Mouse (Mus musculus) regulatory T cell (primary cell): ENCODE measurements at regions not wholly inside any gene's neighbourhood (a gene's known extent, or its start where the extent isn't known, plus 50 kb on each side); places are given as distances from the start of the nearest gene placed in this dataset.

Source experiments
- in situ Hi-C: fragments of 300-600 bp; cut with MboI, MseI; formaldehyde crosslinking; loops from one replicate; pipeline ENCODE4 v1.15.1; 2025; ENCODE audit warnings: high pct_unique_total_duplicates

DNA sequence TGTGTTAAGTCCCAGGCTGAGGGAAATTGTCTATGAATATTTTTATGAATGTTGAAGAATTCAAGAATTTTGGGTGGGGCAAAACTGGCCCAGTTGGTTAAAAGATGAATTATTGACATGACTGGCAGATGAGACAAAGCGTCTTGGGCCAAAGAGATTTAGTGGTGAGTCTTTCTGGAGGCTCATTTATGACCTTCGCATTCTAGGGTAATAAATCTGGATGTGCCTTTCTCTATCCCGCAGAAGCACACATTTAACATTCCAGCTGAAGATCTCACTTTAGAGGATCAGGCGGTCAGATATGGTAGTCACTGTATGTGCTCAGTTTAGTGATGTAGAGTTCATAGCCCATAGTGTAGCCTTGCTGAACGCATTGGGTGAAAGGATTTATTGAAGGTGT is 296.9 kb upstream of the Gm21798 start:
- in situ Hi-C loops: no loop called here

DNA sequence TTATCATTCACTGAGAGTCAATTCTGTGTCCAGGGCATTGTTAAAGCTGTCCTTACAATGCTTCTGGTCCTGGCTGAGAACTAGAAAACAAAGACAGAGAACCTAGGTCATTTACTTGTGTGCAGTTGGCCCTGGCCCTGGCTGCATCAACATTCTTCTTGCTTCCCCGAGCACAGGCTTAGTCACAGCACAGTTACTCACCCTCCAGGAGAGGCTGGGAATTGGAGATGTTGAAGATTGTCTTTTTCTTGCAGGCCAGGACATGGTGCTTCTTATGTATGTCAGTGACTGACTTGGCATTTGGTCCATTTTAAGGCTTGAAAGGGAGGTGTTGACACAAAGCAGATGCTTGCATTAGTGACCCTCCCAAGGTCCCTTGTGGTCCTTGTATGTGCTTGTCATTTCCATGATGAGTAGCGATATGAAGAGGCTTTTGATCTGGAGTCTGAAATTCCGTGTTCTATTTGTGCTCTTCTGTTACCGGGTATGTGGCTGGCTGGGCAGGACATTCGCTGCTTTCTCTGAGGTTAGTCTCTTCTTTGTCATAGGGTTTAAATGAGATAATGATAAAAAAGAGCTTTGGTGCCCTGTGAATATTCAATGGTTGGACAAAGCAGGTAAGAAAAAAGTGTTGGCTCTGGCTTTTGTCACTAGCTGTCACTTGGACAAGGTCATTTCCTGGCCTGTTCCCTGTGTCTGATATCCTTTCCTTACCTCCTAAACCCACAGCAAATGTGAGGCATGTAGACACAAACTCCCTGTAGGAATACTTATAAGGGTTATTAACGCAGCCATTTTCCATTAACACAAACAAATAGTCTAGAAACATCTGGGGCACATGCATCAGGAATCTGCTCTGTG is 285.0 kb upstream of the Gm21798 start:
- in situ Hi-C loops: loop anchor here (10.0 kb wide), 1 partner anchor 1552 kb away; no protein-coding TSS in a partner anchor

DNA sequence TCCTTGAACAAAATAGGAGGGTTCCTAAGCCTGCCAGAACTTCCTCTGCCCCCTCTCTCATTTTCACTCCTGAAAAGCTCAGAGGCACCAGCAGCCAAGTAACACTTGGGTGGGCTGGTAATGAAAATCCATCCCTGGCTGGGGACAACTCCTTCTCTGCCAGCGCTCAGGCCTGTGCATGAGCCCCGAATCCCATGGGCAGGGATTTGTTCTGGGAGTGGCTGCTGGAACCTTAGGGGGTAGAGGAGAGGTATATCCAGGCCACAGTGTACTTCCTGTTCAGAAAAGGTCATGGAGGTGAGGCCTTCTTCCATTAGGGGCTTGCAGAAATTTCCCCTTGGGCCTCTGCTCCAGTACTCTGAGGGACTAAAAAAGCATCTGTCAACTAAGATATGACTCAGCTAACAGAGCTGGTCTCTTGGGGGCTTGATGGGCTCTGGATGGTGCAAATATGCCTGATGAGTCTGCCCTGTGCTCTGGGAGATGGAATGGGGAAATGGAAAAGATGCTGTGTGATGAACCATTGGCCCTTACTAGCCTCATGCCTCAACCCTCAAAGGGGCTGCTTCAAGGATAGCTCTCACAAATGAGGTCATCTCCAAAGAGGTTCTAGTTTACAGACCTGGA is 284.2 kb upstream of the Gm21798 start:
- in situ Hi-C loops: loop anchor here (10.0 kb wide), 1 partner anchor 1552 kb away; no protein-coding TSS in a partner anchor

DNA sequence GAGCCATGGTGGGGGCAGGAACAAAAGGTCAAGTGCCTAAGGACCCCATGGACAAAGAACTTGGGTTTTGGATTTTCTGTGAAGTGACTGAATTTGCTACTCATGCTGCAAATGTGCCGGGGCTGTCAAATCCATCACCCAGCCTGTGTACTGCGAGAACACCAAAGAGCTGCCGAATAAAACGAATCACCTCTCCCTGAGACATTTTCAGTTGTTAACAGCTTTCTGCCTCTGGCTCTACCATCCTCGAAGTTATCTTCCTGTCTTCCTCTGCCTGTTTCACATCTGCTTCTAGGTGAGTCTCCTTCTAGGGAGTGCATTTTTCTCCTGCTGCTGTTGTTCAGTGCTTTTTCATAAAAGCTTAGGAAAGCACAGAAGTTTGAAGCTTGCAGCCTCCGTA is 283.3 kb upstream of the Gm21798 start:
- in situ Hi-C loops: loop anchor here (10.0 kb wide), 1 partner anchor 1551 kb away; no protein-coding TSS in a partner anchor

DNA sequence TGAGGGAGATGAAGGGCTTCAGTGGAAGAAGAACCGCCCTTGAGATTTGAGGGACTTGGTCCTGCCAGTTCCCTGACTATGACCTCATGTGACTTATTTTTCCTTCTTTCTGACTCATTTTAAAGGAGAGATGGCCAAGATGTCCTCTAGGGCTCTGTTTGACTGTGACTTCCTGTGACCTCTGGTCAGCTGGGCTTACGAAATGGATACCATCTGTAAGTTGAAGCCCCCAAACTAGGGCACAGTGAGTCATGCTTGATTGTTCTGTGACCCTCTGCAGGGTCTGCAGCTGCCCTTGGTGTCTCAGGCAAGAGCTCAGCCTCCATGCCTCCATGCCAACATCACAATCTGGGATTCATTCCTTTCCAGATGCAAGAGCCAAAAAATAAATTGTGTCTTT is 282.3 kb upstream of the Gm21798 start:
- in situ Hi-C loops: loop anchor here (10.0 kb wide), 1 partner anchor 1550 kb away; no protein-coding TSS in a partner anchor

DNA sequence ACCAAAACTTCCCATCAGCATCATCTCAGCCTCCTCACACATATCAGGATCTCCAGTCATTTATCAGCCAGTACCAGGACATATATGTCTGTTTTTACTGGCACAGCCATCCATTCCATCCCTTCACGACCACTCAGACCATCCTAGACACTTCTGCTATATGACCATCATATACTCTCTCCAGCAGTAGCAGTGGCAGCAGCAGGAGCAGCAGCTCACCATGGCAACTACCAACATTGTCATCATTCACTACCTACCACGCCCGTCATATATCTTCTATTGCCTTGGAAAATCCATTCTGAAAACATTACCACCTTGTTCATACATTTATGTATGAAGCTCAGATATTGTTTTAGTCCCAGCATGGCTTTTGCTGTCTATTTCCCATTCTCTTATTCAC is 276.1 kb upstream of the Gm21798 start:
- in situ Hi-C loops: no loop called here

DNA sequence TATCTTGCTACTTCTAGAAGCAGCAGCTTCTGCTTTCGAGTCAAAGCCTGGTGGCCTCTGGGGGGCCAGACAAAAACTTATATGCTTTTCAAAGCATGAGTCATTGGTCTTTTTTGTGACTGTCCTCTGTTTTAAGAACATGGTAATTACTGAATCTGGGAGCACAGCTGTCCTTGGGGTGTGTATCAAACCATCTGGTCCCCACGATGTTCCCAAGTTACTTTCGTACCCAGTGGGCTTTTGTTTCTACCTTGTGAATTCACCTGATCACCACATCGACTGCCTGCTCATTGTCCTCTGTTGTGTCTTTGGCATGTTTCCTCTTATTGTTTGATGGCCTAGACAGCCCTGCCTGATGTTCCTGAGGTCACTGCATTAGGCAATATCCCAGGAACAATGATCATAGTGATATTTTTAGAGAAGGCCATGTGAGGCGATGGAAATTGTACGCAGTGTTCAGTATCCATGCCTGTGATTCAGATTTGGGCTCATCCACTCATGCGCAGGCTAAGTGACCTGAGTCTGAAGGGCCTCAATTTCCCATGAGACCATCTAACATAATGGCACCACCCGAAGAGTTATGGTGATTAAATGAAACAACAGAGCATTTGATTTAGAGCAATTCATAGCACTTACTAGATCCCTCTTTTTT is 275.1 kb upstream of the Gm21798 start:
- in situ Hi-C loops: no loop called here

DNA sequence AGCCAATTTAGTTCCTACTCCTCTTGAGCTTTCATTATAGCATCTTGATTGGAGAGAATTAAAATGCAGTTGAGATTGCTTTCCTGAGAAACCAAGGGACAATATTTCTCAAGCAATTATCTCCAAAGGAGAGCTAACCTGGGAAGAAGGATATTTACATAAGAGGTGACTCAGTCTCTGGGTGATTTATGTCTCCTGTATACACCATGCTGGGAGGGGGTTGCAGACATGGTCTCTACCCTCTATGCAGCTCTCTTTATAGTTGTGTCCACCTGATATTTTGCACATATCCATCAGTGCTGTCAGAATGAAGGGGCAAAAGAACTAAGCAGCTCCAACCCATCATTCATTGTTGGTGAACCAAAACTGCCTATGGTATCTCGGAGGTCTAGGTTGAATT is 274.6 kb upstream of the Gm21798 start:
- in situ Hi-C loops: no loop called here

DNA sequence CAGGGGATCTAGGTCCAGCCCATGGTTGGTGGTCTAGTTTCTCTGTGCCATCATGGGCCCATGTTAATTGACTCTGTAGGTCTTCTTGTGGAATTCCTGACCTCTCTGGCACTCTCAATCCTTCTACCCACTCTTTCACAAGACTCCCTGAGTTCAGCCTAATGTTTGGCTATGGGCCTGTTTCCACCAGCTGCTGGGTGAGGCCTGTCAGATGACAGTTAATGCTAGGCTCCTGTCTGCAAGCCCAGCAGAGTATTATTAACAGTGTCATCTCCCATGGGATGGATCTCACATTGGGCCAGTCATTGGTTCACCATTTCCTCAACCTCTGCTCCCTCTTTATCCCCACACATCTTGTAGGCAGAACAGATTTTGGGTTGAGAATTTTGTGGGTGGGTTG is 271.5 kb upstream of the Gm21798 start:
- in situ Hi-C loops: no loop called here

DNA sequence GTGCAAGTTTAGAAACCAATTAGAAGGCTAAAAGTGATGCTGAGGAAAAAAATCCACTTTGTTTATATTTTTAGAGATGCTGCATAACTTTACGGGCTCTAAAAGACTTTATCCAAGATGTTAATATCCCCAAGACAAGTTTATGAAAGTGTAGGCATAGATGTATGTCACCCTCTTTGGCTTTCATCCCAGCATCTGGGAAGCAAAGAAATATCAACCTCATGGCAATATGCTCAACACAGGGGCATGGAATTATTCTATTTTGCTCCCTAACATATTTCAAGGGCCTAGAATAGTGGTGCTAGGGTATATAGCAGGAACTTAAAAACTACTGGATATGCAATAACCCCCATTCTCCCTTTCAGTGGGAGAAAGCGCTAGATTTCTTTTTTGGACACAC is 260.0 kb upstream of the Gm21798 start:
- in situ Hi-C loops: no loop called here

DNA sequence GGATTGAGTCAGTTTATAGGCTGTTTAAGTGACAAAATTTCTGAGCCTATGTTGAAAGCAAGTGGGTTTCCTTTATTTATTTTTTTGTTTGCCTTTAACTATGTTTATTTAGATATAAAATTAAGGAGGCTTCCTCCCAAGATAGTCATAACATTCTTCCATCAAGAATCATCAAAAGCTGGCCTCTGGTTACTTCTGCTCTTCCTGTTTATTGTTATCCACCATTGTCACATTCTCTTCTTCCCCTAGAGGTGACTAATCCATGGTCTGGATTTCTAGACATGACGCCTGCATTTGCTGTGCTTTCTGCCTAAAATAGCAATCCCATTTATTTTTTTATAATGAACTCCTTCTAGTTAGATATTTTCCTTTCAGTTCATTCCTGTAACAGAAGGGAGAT is 259.3 kb upstream of the Gm21798 start:
- in situ Hi-C loops: no loop called here

DNA sequence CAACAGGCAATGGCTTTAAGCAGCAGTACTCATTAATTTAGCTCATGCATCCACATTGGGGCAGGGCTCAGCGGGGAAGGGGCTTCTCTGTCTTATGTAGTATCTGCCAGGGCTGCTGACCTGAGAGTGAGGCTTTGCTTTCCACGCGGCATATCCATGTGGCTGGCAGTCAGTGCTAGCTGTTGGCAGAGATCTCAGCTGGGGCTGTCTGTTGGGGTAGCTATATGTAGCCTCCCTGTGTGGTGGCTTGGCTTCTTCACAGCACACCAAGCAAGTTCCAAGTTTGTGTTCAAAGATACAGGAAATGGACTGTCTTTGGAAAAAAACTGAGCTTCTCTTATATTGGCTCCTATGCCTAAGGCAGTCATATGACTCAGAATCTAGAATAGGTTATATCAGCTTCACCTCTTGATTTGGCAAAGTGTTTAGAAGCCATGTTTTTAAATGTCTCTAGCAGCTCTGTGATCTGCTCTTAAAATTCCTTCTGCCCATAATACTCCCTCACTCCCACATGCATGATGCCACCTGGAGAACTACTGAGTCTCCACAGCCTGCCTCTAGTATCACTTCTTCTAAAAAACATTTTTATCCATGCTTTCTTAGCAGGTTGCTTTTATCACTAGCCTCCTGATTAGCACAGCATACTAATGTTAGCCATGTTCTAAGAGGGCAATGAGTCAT is 254.9 kb upstream of the Gm21798 start:
- in situ Hi-C loops: no loop called here

DNA sequence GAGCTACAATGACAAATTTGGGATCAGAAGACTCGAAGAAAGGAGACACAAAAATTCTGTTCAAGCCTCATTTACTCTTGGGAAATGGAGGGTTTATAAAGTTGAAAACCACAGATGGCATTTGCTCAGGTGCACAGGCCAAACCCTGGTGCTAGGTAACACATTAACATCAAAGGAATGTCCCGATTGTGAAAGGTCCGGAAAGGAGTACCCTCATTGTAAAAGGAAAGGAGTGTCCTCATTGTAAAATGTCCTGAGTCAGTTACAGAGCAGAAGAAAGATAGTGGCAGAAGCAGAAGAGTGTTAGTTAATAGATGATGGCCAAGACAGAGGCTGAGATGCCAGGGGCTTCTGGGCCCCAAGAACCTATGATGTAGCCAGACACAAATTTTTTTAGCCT is 252.8 kb upstream of the Gm21798 start:
- in situ Hi-C loops: no loop called here

DNA sequence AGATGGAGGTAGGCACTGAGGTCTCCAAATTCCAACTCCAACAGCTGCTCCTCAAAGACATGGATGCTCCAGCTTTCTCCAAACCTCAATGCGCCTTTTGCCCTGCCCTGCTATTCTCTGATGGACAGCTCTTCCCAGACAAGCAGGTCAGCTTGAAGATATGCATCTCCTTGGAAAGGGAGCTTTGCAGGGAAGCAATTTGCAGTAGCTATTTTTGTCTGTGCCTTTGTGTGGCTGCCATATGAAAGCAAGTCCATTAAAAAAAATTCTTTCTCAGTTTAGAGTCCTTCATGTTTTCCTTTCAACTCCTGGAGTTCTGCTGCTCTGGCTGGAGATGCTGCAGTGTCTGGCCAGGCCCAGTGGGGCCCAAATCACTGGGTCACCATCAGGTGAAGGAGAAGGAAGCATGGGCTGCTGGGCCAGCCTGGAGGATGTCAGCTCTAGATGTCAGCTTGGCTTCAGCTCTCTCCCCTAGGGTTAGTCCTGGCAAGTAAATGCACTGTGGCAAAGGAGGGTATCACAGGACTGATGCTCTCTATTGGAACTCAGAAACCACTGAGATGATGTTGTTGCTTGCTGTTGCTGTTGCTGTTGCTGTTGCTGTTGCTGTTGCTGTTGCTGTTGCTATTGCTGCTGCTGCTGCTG is 240.5 kb upstream of the Gm21798 start:
- in situ Hi-C loops: no loop called here

DNA sequence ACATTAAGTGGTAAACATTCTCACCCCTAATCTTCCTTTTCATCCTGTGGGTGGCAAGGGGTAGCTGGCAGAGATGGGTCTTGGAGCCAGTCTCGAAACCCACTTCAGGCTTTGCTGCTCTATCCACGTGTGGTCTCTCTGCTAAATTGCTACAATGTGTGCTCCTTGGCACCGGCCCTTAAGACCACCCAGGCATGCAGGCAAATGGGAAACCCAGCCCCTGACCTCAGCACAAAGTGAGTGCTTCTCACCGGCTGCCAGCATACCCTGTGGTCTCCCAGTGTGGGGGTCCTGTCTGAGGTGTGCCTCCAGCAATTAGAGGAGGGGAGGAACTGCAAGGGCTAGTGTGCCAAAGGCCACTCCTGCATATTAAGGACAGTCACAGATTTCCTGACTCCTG is 238.5 kb upstream of the Gm21798 start:
- in situ Hi-C loops: no loop called here

DNA sequence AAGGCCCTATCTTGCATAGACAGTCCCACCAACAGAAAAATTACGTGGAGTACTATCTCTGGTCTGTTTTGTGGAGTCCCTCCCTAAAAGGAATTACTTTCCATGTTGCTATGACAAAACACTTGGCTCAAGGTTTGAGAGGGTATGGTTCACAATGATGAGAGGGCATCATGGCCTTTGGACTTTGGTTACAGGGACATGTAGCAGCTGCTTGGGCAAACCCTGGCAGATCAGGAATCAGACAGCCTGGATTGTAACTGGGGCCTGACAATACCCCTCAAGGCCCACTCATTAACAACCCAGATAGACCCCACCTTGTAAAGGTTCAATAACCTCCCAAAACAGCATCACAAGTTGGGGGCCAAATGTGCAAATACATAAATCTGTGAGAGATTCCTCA is 237.0 kb upstream of the Gm21798 start:
- in situ Hi-C loops: no loop called here

DNA sequence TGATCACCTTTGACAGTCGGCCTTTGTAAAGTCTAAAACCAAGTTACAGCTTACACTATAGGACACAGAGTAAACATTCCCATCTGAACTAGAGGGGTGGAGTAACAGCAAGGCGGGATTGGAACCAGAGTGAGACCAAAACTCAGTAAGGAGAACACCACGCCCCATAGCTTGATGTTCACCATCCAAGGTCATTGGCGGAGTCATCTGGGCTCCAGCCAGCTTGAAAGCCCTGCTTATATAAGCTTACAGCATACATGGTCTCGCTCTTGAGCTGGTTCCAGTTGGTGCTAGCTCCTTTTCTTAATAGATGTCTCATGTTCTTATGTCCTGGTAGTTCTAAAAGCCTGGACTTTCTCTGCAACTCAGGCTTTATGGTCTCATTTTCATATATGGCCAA is 236.4 kb upstream of the Gm21798 start:
- in situ Hi-C loops: no loop called here

DNA sequence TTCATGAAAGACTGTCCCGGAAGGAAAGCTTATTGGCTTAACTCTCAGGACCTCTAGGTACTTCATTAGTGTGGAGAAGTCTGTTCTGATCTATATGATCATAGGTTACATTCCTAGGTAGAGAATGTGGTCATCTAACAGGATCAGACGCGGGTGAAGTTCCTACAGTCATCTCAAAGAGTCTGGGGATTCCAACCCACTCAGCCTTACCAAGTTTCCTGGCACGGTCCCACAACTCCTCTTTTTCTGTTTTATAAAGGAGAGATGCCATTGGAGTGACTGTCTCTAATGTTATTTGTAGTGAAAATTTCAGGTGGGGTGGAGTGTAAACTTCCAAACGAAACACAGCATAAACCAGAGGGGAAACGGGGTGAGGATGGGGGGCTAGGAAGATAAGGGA is 233.4 kb upstream of the Gm21798 start:
- in situ Hi-C loops: no loop called here

DNA sequence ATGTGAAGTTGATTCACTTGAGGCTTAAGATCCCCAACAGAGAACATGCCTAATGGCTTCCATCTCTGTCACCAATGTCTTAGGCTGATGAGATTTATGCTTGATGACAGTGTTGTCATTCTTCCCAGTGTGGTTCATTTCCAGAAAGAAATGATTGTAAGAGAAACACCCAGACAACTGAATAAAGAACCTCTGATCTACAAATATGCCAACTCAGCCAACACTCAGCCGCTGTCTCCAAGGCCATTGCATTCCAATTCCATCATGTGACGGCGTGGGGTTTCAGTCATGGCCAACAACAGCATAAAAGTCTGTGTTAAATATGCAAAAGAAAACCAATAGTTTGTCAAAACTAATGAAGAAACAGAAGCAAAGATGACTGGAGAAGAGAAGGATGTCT is 230.7 kb upstream of the Gm21798 start:
- in situ Hi-C loops: no loop called here

DNA sequence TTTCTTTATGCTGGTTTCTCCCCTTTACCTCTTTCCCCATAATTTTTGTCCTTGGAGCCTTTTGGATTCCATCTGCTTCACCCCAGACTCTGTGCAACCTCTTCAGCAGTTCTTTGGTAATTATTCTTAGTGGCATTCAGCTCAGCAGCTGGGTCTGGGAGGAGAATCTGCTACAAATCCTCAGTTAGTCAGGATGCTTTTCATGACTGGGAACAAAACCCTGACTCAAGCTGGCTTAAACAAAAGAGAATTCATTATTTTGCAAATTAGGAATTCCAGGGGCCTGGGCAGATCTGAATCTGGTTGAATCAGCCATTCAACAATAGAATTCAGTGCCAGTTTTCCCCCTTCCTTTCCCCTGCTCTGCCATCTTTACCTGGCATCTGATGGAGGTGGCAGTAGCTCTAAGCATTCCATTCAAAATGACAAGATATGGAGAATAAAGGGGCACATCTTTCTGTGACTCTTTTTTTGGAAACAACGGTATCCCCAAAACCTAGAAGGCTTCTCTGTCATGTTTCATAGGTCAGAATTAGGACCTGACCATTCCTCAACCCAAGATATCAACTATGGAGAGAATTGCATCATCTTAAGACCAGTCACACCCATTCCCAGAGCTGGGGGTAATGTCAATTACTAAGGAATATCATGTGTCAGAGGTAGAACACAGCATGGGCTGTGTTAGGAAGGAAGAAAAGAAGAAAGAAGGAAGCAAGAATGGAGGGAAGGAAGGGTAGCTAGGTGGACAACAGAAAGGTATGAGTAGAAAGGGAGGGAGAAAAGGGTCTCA is 227.2 kb upstream of the Gm21798 start:
- in situ Hi-C loops: no loop called here

DNA sequence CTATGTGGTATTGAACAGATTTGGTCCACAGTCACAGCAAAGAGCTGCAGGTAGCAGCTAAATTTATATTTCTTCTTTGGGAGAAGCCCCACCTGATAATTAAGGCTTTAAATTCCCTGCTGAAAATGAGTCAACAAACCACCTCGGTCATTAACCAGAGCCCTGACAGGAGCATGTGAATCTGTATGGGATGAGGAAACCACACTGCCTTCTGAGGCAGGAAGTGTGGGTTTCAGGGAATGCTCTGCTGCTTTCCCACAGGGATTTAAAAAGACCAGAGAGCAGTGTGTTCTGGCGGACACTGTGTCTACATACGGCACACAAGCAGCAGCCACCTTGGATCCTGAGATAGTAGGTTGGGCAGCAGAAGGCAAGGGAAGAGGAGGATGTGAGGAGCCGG is 204.0 kb upstream of the Gm21798 start:
- in situ Hi-C loops: loop anchor here (10.0 kb wide), 1 partner anchor 139 kb away; no protein-coding TSS in a partner anchor
